Mouse (Mus musculus) intestine, embryonic 15.5 days (tissue): ENCODE measurements around the gene Il11ra1. TPM values are rescaled to one million over a fixed set of nuclear protein-coding genes. Genes with fewer than 3 reads are reported as not detected.
"Not testable (repeated sequence)": the region's sequence is repeated elsewhere in the genome, so short reads cannot be mapped to it uniquely, and the experiment has no call there.

Source experiments
- ATAC-seq: fragments of 200-750 bp; cut with Nextera tagmentation; 2 replicates; pipeline ENCODE4 v1.8.0; 2017; ENCODE audit warnings: moderate TSS enrichment, moderate library complexity
- H3K27ac ChIP-seq: fragments of 300-500 bp; sonication (generic); 2 replicates; pipeline ENCODE4 v1.5.1; 2015; ENCODE audit warnings: mild to moderate bottlenecking, inconsistent platforms
- H3K27me3 ChIP-seq: fragments of 300-500 bp; sonication (generic); replicated peaks from 2 replicates; pipeline ENCODE4 v1.6.1; 2015; ENCODE audit warnings: inconsistent platforms
- H3K36me3 ChIP-seq: fragments of 300-500 bp; sonication (generic); 2 replicates; pipeline ENCODE4 v1.6.1; 2015; ENCODE audit warnings: inconsistent platforms
- H3K4me1 ChIP-seq: fragments of 300-500 bp; sonication (generic); replicated peaks from 2 replicates; pipeline ENCODE4 v1.6.1; 2015; ENCODE audit warnings: inconsistent platforms
- H3K4me2 ChIP-seq: fragments of 300-500 bp; sonication (generic); replicated peaks from 2 replicates; pipeline ENCODE4 v1.6.1; 2015; ENCODE audit warnings: mild to moderate bottlenecking, inconsistent platforms
- H3K4me3 ChIP-seq: fragments of 300-500 bp; sonication (generic); replicated peaks from 2 replicates; pipeline ENCODE4 v1.5.1; 2015; ENCODE audit warnings: inconsistent platforms
- H3K9ac ChIP-seq: fragments of 300-500 bp; sonication (generic); 2 replicates; pipeline ENCODE4 v1.6.1; 2015; ENCODE audit warnings: inconsistent platforms
- H3K9me3 ChIP-seq: fragments of 300-500 bp; sonication (generic); 2 replicates; pipeline ENCODE4 v1.6.1; 2016; ENCODE audit warnings: inconsistent platforms
- WGBS: fragments of 180-500 bp; shearing (Covaris S2); methylation state at CpG from one replicate; pipeline ENCODE4 v1.1.7; 2015; 5-methylcytosine and 5-hydroxymethylcytosine counted together
- polyA plus RNA-seq: library from polyadenylated mRNA; unstranded; fragments of >200 nt; fragmentation: Nextera tagmentation; extraction: Ambion mirVana; gene quantifications from 2 replicates; pipeline ENCODE4 v1.2.1, GENCODE M21; 2015

Gene Il11ra1
- polyA plus RNA-seq, result 127 and 129 TPM in 2 replicates

DNA sequence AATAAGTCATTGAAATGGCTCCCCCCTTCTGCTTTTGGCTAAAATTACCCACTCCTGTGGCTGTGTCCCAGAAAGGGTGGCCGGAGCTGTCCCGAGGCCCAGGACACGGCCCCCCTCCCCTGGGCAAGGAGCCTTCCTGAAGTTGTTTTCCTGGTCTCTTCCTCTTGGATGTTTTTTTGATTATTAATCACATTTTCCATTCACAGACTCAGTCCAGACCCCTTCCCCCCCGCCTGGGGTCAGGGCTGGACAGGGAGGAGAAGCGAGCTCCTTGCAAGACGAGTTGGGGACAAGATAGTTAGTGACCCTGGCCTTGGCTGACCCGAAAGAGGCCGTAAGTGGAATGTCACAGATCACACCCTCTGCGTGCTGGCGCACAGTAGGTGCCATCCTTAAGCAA lies at the start of gene Il11ra1:
Gene Il11ra1 (plus strand): TSS at position 207 of the 400 bp plus-strand sequence.
- H3K4me2 ChIP-seq, result not testable (repeated sequence)

DNA sequence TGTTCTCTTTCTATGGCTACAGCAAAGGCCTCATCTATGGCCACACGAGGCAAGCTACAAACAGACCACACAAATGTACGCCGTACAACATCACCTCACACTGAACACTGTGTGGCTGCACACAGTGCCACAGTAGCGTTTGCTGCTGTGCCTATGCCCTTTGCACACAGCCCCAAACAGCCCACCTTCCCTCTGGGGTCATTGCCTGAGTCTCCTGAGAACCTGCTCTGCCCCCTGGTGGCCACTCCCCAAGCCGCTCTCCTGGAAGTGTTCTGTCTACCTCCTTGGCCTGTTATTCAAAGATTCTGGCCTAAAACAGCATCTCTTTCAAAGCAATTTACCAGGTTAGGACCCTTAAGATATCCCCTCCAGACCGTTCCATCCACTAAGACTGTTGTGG lies 46.5 kb upstream of the Il11ra1 start:
- Histone ChIP-seq H3K4me2 (no peak overlapping the region), H3K27ac (no peak overlapping the region), H3K9me3 (no peaks in the 10 kb centered on the region), H3K27me3 (peaks cover 4% of the 10 kb centered on the region), H3K4me3 (no peak overlapping the region), H3K36me3 (no peaks in the 10 kb centered on the region), H3K9ac (no peak overlapping the region), H3K4me1 (peaks cover 3% of the 10 kb centered on the region; the same call in 1 of the 2 replicates)
- WGBS, result 46% methylated on average over 6 of the region's 6 CpGs
- ATAC-seq, result peak; percentile 46; the same call in 1 of the 2 replicates

More for the DNA sequence above, at the start of gene Il11ra1:
- H3K27ac ChIP-seq, H3K4me1 ChIP-seq, H3K9ac ChIP-seq, H3K27me3 ChIP-seq, H3K4me3 ChIP-seq, H3K9me3 ChIP-seq, ATAC-seq, H3K36me3 ChIP-seq: not testable (repeated sequence)
- 78% methylated on average over 10 of the region's 10 CpGs for WGBS

DNA sequence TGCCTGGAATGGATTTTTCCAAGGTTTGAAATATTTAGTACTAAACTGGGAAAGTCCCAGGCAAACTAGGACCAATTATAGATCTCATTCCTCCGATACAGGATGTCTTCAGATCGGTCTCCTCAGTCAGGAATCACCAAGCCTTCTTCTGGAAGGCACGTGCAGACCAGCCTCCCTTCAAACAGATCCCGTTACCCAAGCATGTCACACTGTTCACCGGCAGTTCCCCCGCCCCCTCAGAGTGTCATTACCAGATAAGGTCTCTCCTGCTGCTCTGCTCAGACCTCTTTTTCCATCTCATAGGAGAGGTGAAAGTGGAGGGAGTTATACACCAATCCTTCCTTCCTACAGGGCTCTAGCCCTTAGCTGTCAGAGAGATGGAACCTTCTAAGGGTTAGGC lies 46.1 kb upstream of the Il11ra1 start:
- no peak for ATAC-seq
- Histone ChIP-seq H3K9me3 (no peaks in the 10 kb centered on the region), H3K4me3 (no peak overlapping the region), H3K27ac (no peak overlapping the region), H3K4me1 (peaks cover 6% of the 10 kb centered on the region), H3K9ac (no peak overlapping the region), H3K27me3 (peaks cover 4% of the 10 kb centered on the region), H3K4me2 (no peak overlapping the region), H3K36me3 (no peaks in the 10 kb centered on the region)
- WGBS, result 64% methylated on average over 6 of the region's 6 CpGs

DNA sequence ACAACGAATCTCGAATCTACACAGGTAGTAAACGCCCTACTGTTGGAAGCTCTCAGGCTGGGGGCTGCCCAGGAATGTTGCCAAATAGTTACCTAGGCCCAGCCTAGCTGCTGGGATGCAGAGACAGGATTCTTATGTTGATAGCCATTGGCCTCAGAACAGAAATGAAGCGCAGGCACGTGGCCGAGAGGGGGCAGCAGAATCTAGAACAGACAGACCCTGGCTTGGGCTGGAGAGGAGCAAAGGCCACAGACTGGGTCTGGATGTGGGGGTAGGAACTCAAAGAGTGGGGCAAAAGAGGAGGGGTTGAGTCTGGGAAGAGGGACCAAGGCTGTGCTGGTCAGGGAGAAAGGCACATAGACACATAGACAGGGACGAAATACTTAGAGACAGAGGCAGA lies 45.6 kb upstream of the Il11ra1 start:
- no peak for ATAC-seq
- H3K9ac ChIP-seq, result no peak overlapping the region
- H3K9me3 ChIP-seq, result no peaks in the 10 kb centered on the region
- H3K4me1 ChIP-seq, result peaks cover 10% of the 10 kb centered on the region
- WGBS, result 14% methylated on average over 7 of the region's 7 CpGs
- H3K4me3 ChIP-seq, result no peak overlapping the region
- no peaks in the 10 kb centered on the region for H3K36me3 ChIP-seq
- no peak overlapping the region for H3K4me2 ChIP-seq
- no peak overlapping the region for H3K27ac ChIP-seq
- H3K27me3 ChIP-seq, result peaks cover 4% of the 10 kb centered on the region

DNA sequence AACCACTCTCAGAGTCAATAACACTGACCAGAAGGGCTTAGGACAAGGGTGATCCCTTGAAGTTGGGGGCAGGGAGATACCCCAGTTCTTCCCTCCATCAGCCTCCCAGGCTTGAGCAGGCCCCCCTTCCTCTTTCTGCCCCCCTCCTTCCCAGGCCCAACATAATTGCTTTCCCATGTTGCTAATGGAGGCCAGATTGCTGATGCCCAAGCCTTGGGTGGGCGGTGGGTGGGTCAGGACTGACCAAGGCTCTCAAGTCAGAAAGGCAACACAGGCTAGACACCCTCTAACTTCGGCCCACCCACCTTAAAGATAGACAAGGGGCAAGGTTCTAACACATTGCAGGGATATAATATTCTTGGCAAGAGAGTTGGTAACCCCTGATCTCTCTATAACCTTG lies 44.3 kb upstream of the Il11ra1 start:
- Histone ChIP-seq H3K27ac (no peak overlapping the region), H3K4me3 (no peak overlapping the region)

DNA sequence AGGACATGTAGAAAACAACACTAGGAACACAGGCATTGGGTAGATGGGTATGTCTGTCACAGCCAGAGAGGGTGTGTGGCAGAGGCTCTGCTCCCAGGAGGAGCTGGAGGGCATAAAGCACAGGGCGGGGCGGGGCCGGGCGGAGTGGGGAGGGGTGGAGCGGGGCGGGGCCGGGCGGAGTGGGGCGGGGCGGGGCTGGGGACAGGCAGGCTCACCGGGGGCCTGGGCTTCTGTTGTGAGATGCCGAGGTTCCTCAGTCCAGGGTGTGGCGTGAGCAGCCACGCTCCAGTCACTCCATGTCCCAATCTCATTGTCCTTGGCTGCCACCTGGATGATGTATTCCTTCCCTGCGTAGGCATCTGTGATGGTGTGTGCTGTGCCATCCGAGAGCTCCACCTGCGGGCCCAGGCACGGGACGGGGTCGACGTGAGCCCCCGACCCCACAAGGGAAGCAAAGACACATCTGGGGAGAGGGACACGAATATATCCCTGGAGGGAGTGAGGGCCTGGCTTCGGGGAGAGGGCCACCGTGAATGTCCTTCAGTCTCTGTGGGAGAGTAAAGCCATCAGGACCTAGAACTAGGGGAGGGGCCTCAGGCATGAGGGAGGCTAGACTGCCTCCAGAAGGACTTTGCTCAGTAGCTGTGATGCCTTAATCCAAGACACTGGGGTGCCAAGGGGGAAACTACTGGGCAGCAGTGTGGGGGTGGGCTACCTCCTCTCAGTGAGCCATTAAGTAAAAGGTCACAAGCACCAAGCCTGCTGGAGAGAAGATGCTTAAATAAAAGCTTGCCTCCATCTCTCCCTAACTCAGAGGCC lies 41.0 kb upstream of the Il11ra1 start:
- Histone ChIP-seq H3K4me3 (no peak overlapping the region), H3K36me3 (no peaks in the 10 kb centered on the region), H3K4me2 (peak overlapping the region; percentile 44), H3K27ac (no peak overlapping the region), H3K27me3 (peaks cover 8% of the 10 kb centered on the region), H3K9me3 (no peaks in the 10 kb centered on the region), H3K9ac (no peak overlapping the region), H3K4me1 (peaks cover 20% of the 10 kb centered on the region)
- ATAC-seq, result peak; percentile 80
- WGBS, result 15% methylated on average over 21 of the region's 25 CpGs

More for the DNA sequence above, 44.3 kb upstream of the Il11ra1 start:
- no peaks in the 10 kb centered on the region for H3K9me3 ChIP-seq
- WGBS, result 90% methylated on average over 2 of the region's 2 CpGs
- no peak for ATAC-seq
- H3K9ac ChIP-seq, result no peak overlapping the region
- H3K4me1 ChIP-seq, result peaks cover 15% of the 10 kb centered on the region
- H3K27me3 ChIP-seq, result peaks cover 8% of the 10 kb centered on the region
- H3K4me2 ChIP-seq, result no peak overlapping the region
- H3K36me3 ChIP-seq, result no peaks in the 10 kb centered on the region

DNA sequence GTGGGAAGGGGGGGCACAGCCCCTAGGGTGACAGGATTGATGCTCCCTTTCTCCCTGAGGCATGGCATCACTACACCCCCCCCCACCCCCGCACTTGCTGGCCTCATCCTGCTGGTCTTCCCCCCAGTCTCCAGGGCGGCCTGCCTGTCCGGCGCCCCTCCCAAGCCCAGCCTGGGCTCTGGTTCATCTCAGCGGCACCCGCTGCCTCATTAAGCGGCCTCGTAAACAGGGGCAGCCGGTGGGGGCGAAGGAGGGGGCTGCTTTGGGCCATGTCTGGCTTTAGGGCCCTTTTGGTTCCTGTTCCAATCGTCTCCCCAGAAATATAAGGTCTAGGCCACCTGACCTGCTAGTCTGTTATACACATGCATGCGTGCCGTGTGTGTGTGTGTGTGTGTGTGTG lies 40.2 kb upstream of the Il11ra1 start:
- ATAC-seq, result no peak
- Histone ChIP-seq H3K9me3 (no peaks in the 10 kb centered on the region), H3K9ac (no peak overlapping the region), H3K36me3 (no peaks in the 10 kb centered on the region), H3K27me3 (peaks cover 8% of the 10 kb centered on the region), H3K4me2 (no peak overlapping the region), H3K27ac (no peak overlapping the region), H3K4me3 (no peak overlapping the region), H3K4me1 (peaks cover 27% of the 10 kb centered on the region)
- WGBS, result 51% methylated on average over 13 of the region's 13 CpGs

DNA sequence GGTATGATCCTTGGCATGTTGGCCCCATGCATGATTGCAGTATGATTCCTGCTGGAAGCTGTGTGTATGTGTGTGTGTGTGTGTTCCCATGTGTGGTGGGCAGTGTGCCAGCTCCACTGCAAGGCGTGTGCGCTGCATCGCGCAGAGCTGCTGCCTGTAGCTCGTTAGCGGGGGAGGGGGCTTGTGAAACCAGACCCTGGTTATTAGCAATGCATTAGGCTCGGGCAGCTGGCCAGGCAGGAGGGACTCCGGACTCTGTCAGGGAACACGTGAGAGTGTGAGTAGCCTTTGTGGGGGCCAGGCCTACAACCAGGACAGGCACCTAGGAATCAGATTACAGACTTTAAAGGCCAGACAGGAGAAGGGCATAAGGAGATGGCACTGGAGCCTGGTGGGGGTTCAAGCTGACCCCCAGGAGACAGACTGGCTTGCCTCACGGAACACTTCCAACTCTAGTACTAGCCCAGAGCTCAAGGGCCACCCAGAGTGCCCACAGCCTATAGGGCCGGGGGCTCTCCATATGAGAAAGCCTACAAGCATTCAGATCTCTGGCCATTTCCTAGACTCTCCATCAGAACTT lies 38.8 kb upstream of the Il11ra1 start:
- H3K27ac ChIP-seq, result no peak overlapping the region
- ATAC-seq, result no peak
- peaks cover 8% of the 10 kb centered on the region for H3K27me3 ChIP-seq
- H3K36me3 ChIP-seq, result no peaks in the 10 kb centered on the region
- no peak overlapping the region for H3K4me3 ChIP-seq
- H3K4me2 ChIP-seq, result no peak overlapping the region
- peaks cover 36% of the 10 kb centered on the region for H3K4me1 ChIP-seq
- H3K9ac ChIP-seq, result no peak overlapping the region
- no peaks in the 10 kb centered on the region for H3K9me3 ChIP-seq
- WGBS, result 34% methylated on average over 11 of the region's 11 CpGs

DNA sequence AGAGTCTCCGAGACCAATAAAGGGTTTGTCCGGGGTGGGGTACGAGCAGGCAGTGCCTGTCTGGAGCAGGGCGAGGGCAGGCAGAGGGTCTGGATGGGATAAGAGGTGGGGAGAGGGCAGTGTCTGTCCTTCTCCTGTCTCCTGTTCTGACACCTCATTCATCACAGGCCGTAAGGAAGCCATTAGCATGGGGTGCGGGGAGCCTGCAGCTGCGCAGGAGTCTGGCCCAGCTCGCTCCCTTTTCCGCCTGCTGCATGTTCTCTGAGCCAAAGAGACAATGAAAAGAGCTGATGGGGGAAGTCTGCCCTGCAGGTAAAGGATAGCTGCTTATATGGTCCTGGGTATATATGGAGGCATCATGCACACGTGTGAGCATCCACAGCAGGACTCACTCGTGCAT lies 37.1 kb upstream of the Il11ra1 start:
- 69% methylated on average over 11 of the region's 11 CpGs for WGBS
- Histone ChIP-seq H3K4me1 (peaks cover 36% of the 10 kb centered on the region), H3K27ac (no peak overlapping the region), H3K9ac (no peak overlapping the region), H3K4me2 (no peak overlapping the region), H3K4me3 (no peak overlapping the region), H3K27me3 (peaks cover 7% of the 10 kb centered on the region; the same call in 1 of the 2 replicates), H3K36me3 (no peaks in the 10 kb centered on the region), H3K9me3 (no peaks in the 10 kb centered on the region)
- no peak for ATAC-seq

DNA sequence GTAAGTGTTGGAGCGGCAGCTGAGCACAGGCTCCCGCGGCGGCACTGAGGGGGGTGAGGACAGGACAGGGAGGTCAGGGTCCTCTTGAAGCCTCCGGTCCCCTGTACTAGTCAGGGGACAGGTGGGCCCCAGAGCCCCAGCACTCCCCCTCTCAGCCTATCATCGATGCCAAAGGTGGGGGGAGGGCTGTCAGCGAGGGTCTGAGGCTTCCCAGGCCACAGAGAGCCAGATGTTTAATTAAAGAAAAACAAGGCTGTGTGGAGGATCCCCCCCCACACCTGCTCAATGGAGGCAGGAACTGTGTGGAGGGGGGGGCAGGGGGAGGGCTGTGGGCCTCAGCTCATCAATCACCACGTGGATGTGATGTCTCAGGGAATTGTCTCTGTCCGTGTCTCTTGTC lies 36.2 kb upstream of the Il11ra1 start:
- 51% methylated on average over 9 of the region's 9 CpGs for WGBS
- H3K4me2 ChIP-seq, result no peak overlapping the region
- H3K27ac ChIP-seq, result no peak overlapping the region
- ATAC-seq, result no peak
- no peak overlapping the region for H3K9ac ChIP-seq
- H3K9me3 ChIP-seq, result no peaks in the 10 kb centered on the region
- no peaks in the 10 kb centered on the region for H3K36me3 ChIP-seq
- H3K4me1 ChIP-seq, result peaks cover 32% of the 10 kb centered on the region
- peaks cover 4% of the 10 kb centered on the region; the same call in 1 of the 2 replicates for H3K27me3 ChIP-seq
- no peak overlapping the region for H3K4me3 ChIP-seq

DNA sequence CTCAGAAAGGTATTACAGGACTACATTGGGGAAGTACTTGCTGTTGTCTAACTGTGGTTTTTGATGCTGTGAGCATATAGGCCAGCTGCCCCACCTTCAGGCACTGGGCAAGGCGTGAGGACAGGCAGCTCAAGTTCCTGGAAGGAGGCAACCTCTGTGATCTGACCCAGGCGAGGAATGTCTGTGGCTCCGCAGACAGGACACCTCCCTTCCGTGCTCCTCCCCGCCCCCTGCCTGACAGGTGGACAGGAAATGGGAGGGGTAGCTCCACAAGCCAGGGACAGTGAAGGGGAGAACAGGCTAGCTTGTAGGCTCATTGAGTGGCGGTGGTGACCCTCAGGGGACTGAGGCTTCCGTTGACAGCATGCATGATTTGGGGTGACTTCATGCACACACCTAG lies 35.3 kb upstream of the Il11ra1 start:
- Histone ChIP-seq H3K27me3 (peaks cover under 1% of the 10 kb centered on the region; the same call in 1 of the 2 replicates), H3K9ac (no peak overlapping the region), H3K27ac (no peak overlapping the region), H3K4me1 (peaks cover 24% of the 10 kb centered on the region), H3K4me3 (no peak overlapping the region), H3K36me3 (no peaks in the 10 kb centered on the region), H3K4me2 (no peak overlapping the region), H3K9me3 (no peaks in the 10 kb centered on the region)
- WGBS, result 40% methylated on average over 7 of the region's 7 CpGs
- 0 out of 2 replicates have a peak, but pooled peaks have one; percentile 6 for ATAC-seq

DNA sequence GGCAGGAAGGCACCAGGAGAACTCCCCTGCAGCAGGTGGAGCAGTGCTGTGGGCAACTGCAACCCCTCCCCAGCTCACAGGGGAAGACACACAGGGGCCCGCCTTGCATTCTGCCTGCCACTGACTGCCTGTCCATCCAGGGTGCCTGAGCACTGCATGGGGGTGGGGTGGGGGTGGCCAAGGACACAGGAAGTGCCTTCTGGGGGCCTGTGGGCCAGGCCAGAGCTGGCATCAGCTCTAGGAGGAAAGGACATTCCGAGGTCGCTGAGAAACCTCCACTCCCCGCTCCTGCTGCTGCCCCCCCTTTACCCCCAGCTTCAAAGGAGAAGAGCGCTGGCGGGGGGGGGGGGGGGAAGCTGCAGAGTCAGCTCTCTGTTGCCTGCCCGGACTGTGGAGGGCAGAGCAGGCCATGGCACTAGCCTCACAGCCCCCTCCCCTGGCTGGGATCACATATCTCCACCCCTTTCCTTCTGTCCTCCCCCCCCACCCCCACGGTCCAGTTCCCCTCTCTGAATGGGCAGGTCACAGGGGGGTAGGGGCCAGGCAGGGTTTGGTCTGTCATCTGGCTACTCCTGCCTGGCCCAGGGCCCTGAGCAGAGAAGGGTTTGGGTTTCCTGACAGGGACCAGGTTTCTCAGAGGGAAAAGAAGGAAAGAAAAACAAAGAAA lies 34.6 kb upstream of the Il11ra1 start:
- Histone ChIP-seq H3K27ac (no peak overlapping the region; the same call in 1 of the 2 replicates), H3K36me3 (no peaks in the 10 kb centered on the region), H3K27me3 (no peaks in the 10 kb centered on the region; the same call in 1 of the 2 replicates), H3K4me3 (no peak overlapping the region), H3K4me2 (no peak overlapping the region), H3K4me1 (peaks cover 22% of the 10 kb centered on the region), H3K9ac (peak overlapping the region; percentile 17; the same call in 1 of the 2 replicates), H3K9me3 (no peaks in the 10 kb centered on the region)
- WGBS, result 10% methylated on average over 5 of the region's 8 CpGs
- peak; percentile 29; the same call in 1 of the 2 replicates for ATAC-seq
